Mouse (Mus musculus): ENCODE data around the gene Apbb2.

- no peak for TF ChIP-seq CTCF (IDR thresholded peaks at IDR 0.05; ENCODE audit: low read depth)
- TF ChIP-seq EP300 (IDR thresholded peaks at IDR 0.05; ENCODE audit: low read depth) = no peak
Measured at GRCm38 (mm10) chr5:66344182-66344581, 274.4 kb downstream of the Apbb2 start.

Data from heart, postnatal 0 days (tissue).